Mouse (Mus musculus): ENCODE results near the gene 4933405L10Rik.

DNA sequence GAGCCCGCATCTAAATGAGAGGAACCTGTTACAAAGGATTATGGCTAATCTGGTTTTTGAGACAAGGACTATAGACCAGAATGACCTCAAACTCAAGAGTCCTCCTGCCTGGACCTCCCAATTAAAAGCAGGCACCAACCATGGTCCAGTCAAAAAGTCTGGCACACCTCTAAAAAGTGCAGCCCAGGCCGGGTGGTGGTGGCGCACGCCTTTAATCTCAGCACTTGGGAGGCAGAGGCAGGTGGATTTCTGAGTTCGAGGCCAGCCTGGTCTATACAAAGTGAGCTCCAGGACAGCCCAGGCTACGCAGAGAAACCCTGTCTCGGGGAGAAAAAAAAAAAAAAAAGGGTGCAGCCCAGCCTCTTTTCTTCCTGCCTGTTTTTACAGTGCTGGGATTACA, 22.1 kb upstream of the 4933405L10Rik start:
- TF ChIP-seq POLR2A (IDR thresholded peaks at IDR 0.05; ENCODE audit: low read depth, low read length) (no peak), CTCF (IDR thresholded peaks at IDR 0.05; ENCODE audit: extremely low read depth, insufficient read length, insufficient replicate concordance, low read depth, low read length) (no peak)
